Mouse (Mus musculus): ENCODE results near the gene Bysl.
A peak's percentile ranks its signal among the peaks of the same experiment; 100 is the strongest.

Bysl gene

GRCm38 (mm10) chr17:47597838-47598579 is 13.3 kb downstream of the Bysl start:
- no peaks in the 10 kb centered on the region for H3K27me3 ChIP-seq (ENCODE audit: insufficient read depth, low read length)
- TF ChIP-seq CTCF (conservative IDR thresholded peaks at IDR 0.05; ENCODE audit: low read length): peak; percentile 72
- no peak for TF ChIP-seq NANOG (IDR thresholded peaks at IDR 0.05; ENCODE audit: borderline replicate concordance, low read length)
- no peak for TF ChIP-seq POU5F1 (IDR thresholded peaks at IDR 0.05; ENCODE audit: borderline replicate concordance, low read length)
- H3K4me3 ChIP-seq (replicated peaks; ENCODE audit: low read length): peak overlapping the region; percentile 92
- H3K9me3 ChIP-seq (ENCODE audit: low read length): no peaks in the 10 kb centered on the region
- peaks cover 70% of the 10 kb centered on the region for H3K36me3 ChIP-seq (ENCODE audit: insufficient read depth, low read length)
- peaks cover 90% of the 10 kb centered on the region for H3K4me1 ChIP-seq (replicated peaks; ENCODE audit: low read depth, low read length)

GRCm38 (mm10) chr17:47597261-47597660 is 14.0 kb downstream of the Bysl start:
- H3K27me3 ChIP-seq (ENCODE audit: insufficient read depth, low read length): no peaks in the 10 kb centered on the region
- H3K4me1 ChIP-seq (replicated peaks; ENCODE audit: low read depth, low read length): peaks cover 91% of the 10 kb centered on the region
- TF ChIP-seq CTCF (conservative IDR thresholded peaks at IDR 0.05; ENCODE audit: low read length) (no peak), NANOG (IDR thresholded peaks at IDR 0.05; ENCODE audit: borderline replicate concordance, low read length) (no peak), POU5F1 (IDR thresholded peaks at IDR 0.05; ENCODE audit: borderline replicate concordance, low read length) (no peak)
- H3K9me3 ChIP-seq (ENCODE audit: low read length): no peaks in the 10 kb centered on the region
- H3K4me3 ChIP-seq (replicated peaks; ENCODE audit: low read length): peak overlapping the region; percentile 92
- peaks cover 63% of the 10 kb centered on the region for H3K36me3 ChIP-seq (ENCODE audit: insufficient read depth, low read length)

GRCm38 (mm10) chr17:47596839-47597164 is 14.5 kb downstream of the Bysl start:
- no peaks in the 10 kb centered on the region for H3K9me3 ChIP-seq (ENCODE audit: low read length)
- H3K4me1 ChIP-seq (replicated peaks; ENCODE audit: low read depth, low read length): peaks cover 91% of the 10 kb centered on the region
- H3K27me3 ChIP-seq (ENCODE audit: insufficient read depth, low read length): no peaks in the 10 kb centered on the region
- H3K36me3 ChIP-seq (ENCODE audit: insufficient read depth, low read length): peaks cover 58% of the 10 kb centered on the region
- TF ChIP-seq NANOG (IDR thresholded peaks at IDR 0.05; ENCODE audit: borderline replicate concordance, low read length) (no peak), CTCF (conservative IDR thresholded peaks at IDR 0.05; ENCODE audit: low read length) (no peak), POU5F1 (IDR thresholded peaks at IDR 0.05; ENCODE audit: borderline replicate concordance, low read length) (no peak)
- peak overlapping the region; percentile 92 for H3K4me3 ChIP-seq (replicated peaks; ENCODE audit: low read length)

- TF ChIP-seq NANOG (IDR thresholded peaks at IDR 0.05; ENCODE audit: borderline replicate concordance, low read length) (no peak), CTCF (conservative IDR thresholded peaks at IDR 0.05; ENCODE audit: low read length) (no peak), POU5F1 (IDR thresholded peaks at IDR 0.05; ENCODE audit: borderline replicate concordance, low read length) (no peak)
- Histone ChIP-seq H3K27me3 (ENCODE audit: insufficient read depth, low read length) (no peaks in the 10 kb centered on the region), H3K4me3 (replicated peaks; ENCODE audit: low read length) (peak overlapping the region; percentile 92), H3K9me3 (ENCODE audit: low read length) (no peaks in the 10 kb centered on the region), H3K4me1 (replicated peaks; ENCODE audit: low read depth, low read length) (peaks cover 88% of the 10 kb centered on the region), H3K36me3 (ENCODE audit: insufficient read depth, low read length) (peaks cover 53% of the 10 kb centered on the region)
These were observed 15.0 kb downstream of the Bysl start for GRCm38 (mm10) chr17:47596162-47596838.

- TF ChIP-seq CTCF (conservative IDR thresholded peaks at IDR 0.05; ENCODE audit: low read length) (no peak), POU5F1 (IDR thresholded peaks at IDR 0.05; ENCODE audit: borderline replicate concordance, low read length) (no peak), NANOG (IDR thresholded peaks at IDR 0.05; ENCODE audit: borderline replicate concordance, low read length) (no peak)
- Histone ChIP-seq H3K27me3 (ENCODE audit: insufficient read depth, low read length) (no peaks in the 10 kb centered on the region), H3K36me3 (ENCODE audit: insufficient read depth, low read length) (peaks cover 45% of the 10 kb centered on the region), H3K4me1 (replicated peaks; ENCODE audit: low read depth, low read length) (peaks cover 80% of the 10 kb centered on the region), H3K4me3 (replicated peaks; ENCODE audit: low read length) (peak overlapping the region; percentile 92), H3K9me3 (ENCODE audit: low read length) (no peaks in the 10 kb centered on the region)
These were observed 15.8 kb downstream of the Bysl start for GRCm38 (mm10) chr17:47595248-47596161.

- Histone ChIP-seq H3K4me3 (replicated peaks; ENCODE audit: low read length) (peak overlapping the region; percentile 92), H3K9me3 (ENCODE audit: low read length) (no peaks in the 10 kb centered on the region), H3K27me3 (ENCODE audit: insufficient read depth, low read length) (no peaks in the 10 kb centered on the region), H3K36me3 (ENCODE audit: insufficient read depth, low read length) (peaks cover 39% of the 10 kb centered on the region), H3K4me1 (replicated peaks; ENCODE audit: low read depth, low read length) (peaks cover 76% of the 10 kb centered on the region)
- TF ChIP-seq CTCF (conservative IDR thresholded peaks at IDR 0.05; ENCODE audit: low read length) (no peak), POU5F1 (IDR thresholded peaks at IDR 0.05; ENCODE audit: borderline replicate concordance, low read length) (no peak), NANOG (IDR thresholded peaks at IDR 0.05; ENCODE audit: borderline replicate concordance, low read length) (no peak)
These were observed 16.4 kb downstream of the Bysl start for GRCm38 (mm10) chr17:47594969-47595247.

GRCm38 (mm10) chr17:47594183-47594968 is 16.9 kb downstream of the Bysl start:
- no peaks in the 10 kb centered on the region for H3K9me3 ChIP-seq (ENCODE audit: low read length)
- peaks cover 76% of the 10 kb centered on the region for H3K4me1 ChIP-seq (replicated peaks; ENCODE audit: low read depth, low read length)
- H3K36me3 ChIP-seq (ENCODE audit: insufficient read depth, low read length): peaks cover 34% of the 10 kb centered on the region
- no peaks in the 10 kb centered on the region for H3K27me3 ChIP-seq (ENCODE audit: insufficient read depth, low read length)
- H3K4me3 ChIP-seq (replicated peaks; ENCODE audit: low read length): peak overlapping the region; percentile 92
- TF ChIP-seq NANOG (IDR thresholded peaks at IDR 0.05; ENCODE audit: borderline replicate concordance, low read length) (no peak), POU5F1 (IDR thresholded peaks at IDR 0.05; ENCODE audit: borderline replicate concordance, low read length) (no peak), CTCF (conservative IDR thresholded peaks at IDR 0.05; ENCODE audit: low read length) (no peak)
